Mouse (Mus musculus): ENCODE measurements at regions not wholly inside any gene's neighbourhood (a gene's known extent, or its start where the extent isn't known, plus 50 kb on each side); places are given as distances from the start of the nearest gene placed in this dataset.
"Not testable (repeated sequence)": the region's sequence is repeated elsewhere in the genome, so short reads cannot be mapped to it uniquely, and the experiment has no call there.

DNA sequence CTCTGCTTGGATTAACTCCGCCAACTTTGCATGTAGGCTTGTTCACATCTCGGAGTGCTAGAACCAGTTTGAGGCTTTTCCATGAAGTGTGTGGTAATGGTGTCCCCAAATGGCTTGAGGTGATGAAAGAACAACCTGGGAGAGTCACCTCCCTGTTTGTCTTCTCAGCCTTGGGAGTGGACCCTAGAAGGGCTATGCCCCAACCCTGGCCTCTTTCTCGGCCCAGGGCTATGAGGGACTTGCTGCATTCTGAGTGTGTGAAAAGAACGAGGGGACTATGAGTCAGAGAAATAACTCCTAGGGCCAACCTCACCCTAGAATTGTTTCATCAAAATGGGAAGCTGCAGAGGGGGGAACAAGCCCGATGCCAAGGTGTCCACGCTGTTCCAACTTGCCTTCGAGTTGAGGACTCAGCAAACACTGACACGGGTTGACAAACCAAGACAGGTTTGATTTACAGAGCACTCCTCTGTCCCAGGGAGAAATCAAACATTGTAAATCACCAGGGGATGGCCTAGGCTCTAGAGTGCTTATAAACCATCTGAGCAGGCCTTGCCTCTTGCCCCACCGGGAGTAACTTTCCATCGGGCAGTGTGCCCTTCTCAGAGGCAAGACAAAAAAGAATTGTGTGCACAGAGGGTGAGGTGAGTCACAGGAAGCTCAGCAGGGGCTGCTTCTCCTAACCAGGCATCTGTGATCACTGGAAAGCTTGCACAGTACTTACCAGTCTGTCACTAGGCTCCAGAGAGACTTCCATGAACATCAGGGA is 186.3 kb upstream of the Tmem45b start:
- no peak for DNase-seq

GRCm38 (mm10) chr9:31649073-31649472 is 184.8 kb upstream of the Tmem45b start:
- DNase-seq = no peak

DNA sequence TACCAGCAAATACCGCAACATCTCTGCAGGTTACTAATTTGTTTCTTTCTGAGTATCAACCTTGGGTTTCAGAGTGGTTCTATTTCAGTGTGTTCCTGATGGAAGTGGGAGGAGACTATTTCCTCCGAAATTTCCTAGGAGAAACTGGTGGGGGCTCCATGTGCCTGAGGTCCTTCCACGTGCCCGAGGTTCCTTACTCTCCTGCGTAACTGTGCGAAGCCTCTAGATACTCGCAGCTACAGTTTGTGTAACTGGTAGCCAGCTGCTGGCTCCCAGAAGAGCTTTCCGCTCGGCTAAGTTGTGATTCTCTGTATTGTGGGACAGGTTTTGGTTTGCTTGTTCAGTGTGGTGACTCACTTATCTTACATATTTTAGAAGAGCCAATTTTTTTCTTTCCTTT is 184.3 kb upstream of the Tmem45b start:
- DNase-seq = no peak

DNA sequence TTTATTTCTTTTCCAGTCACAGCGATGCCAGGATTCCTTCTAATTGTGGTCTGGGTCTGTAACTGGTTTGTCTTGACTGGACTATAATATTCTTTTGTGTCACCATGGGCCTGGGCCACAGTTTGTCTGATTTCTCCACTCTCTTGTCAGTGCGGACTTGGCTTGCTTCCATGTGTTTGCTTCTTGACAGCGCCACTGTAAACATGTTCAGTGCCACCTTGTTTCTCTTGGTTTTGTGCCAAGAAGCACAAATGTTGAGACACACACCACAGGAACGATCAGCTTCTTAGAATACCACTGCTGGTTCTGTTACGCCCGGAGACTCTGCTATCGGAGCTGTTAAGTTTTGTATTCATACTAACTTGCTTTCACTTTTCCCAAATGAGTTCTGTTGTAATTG is 180.9 kb upstream of the Tmem45b start:
- DNase-seq = no peak

DNA sequence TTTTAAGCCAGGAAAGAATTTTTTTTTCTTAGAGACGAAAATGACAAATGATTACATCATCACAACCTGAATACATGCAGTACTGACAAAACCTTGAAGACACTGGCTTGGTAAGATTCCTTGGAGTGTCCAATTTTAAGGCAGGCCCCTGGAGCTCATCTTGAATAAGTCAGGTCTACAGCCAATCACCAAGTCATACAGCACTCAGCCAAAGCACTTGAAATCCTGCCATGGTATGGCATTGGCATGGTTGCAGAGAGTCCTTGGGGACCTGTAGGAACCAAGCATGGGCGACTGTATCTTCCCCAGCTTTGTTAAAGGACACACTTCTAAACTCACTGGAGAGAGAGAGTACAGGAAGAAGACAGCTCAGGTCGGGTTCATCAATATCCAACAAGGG is 179.8 kb upstream of the Tmem45b start:
- DNase-seq = no peak

DNA sequence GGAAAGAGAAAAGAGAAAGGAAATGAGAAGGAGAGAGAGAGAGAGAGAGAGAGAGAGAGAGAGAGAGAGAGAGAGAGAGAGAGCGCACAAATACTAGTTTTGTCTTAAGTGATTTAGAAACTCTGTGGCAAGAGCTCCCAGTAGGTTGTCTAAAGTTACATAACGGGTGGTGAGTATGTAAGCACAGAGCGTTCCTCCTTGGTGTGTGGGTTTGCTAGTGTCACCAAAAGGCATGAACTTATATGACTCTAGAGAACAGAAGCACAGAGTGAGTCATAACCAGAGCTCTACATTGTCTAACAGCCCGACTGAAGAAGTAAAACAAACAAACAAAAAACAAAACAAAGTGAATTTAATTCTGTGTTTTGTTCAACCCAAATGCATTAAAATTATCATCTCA is 177.9 kb upstream of the Tmem45b start:
- DNase-seq = no peak

DNA sequence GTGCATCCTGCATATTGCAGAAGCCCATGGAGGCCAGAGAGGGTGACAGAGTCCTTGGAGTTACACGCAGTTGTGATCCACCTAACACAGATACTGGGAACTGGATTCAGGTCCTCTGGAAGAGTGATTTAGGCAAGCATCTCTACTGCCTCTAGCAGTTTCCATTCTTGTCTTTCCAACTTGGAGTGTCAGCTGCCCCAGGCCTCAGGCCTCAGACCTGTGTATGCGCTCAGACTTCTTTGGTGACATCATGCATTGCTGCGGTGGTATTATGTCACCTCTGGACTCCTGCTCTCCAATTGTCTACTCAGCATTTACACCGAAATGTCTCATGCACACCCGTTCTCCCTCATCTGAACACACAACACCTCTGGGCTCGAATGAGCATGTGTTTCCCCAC is 164.0 kb upstream of the Tmem45b start:
- no peak for DNase-seq

DNA sequence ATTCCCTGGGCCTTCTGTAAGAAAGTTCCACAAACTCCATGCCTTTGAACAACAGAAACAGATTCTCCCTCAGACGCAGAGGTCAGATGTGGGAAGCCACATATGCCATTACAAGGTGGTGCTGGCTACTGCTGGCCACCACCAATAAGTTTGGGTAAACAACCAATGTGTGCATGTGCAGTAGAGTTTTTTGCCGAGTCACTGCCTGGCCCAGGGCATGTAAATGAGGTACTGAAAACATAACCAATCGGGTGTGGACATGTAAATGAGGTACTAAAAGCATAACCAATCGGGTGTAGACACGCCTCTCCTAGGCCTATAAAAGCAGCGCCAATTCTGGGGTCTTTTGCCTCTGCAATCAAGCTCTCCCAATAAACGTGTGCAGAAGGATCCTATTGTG is 157.3 kb upstream of the Tmem45b start:
- DNase-seq = not testable (repeated sequence)

- DNase-seq = no peak
These were observed 155.1 kb upstream of the Tmem45b start for GRCm38 (mm10) chr9:31619344-31619743.

- DNase-seq = no peak
These were observed 150.1 kb upstream of the Tmem45b start for GRCm38 (mm10) chr9:31614250-31614945.

DNA sequence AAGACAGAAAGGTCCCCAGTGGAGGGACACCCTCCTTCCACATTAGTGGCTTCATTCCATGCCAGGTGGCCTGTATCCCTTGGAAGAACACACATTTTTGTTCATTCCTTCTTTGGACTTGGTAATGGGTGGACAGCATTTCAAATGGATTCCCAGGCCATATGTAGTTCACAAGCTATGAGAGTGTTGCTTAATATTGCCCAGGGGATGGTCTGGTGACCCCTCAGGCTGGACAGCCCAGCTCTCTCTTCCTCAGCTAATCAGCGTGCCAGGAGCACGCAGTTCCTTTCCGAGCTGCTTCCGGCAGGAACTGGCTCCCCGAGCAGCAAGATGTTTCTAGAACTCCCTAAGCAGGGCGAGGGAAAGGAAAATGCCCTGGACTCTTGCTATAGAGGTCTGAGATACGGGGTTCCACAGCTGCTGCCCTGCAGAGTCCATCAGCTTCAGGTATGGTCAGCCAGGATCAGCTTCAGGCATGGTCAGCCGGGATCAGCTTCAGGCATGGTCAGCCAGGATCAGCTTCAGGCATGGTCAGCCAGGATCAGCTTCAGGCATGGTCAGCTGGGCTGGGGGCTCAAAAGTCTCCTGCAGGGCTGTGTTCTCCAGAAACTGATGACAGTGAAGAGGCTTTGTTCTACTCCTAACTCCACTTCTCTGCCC is 146.9 kb upstream of the Tmem45b start:
- DNase-seq = no peak

DNA sequence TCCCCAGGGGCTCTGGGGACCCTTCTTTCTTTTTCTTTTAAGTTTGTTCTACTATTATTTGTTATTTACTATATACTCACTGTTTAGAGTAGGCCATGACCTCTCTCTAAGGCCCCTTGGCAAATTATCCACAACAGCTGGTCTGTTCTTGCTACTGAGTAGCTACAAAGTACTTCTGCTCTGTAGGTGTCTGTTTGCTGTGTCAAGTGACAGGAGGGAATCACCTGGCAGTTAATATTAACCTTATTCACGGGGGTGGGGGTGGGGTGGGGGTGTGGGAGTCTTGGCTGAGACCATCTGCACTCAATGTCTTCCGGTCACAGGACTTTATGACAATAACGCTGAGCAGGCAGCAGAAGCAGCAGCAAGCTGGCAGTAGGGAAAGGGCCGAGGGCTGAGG is 146.4 kb upstream of the Tmem45b start:
- no peak for DNase-seq

DNA sequence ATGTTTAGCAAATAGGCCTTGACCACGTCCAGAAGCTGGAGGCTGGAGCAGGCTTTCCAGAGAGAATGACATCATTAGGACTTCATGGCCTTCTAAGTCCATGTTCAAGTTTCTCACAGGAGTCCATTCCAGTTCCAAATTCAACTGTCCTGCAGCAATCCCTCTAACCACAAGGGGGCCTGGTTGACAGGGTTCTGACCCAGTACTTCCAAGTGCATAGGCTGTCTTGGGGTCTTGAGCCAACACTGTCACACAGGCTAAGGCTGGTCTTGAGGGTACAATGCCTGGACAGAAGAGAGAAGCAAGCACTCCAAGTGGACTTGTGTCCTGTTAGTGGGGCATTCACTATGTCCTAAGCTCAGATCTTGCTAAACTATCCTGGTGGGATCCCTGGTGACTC is 145.9 kb upstream of the Tmem45b start:
- DNase-seq = no peak

DNA sequence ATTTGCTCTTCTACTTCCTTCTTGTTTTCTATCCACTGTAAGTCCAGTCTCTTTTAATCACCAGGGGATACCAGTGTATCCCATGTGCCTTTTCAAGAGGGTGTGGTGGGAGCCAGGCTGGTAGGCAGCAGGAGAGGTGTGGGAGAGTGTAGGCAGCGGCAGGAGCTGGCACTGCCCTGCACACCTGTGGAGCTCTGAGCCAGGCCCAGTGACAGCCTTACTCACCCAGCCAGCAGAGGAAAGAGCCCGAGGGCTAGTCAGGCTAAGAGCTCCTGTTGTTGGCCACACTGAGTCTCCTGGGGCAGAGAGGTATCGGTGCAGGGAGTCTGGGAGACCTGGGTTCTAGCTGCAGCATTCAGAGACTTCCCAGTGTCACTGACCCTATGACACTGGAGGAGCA is 145.5 kb upstream of the Tmem45b start:
- no peak for DNase-seq

DNA sequence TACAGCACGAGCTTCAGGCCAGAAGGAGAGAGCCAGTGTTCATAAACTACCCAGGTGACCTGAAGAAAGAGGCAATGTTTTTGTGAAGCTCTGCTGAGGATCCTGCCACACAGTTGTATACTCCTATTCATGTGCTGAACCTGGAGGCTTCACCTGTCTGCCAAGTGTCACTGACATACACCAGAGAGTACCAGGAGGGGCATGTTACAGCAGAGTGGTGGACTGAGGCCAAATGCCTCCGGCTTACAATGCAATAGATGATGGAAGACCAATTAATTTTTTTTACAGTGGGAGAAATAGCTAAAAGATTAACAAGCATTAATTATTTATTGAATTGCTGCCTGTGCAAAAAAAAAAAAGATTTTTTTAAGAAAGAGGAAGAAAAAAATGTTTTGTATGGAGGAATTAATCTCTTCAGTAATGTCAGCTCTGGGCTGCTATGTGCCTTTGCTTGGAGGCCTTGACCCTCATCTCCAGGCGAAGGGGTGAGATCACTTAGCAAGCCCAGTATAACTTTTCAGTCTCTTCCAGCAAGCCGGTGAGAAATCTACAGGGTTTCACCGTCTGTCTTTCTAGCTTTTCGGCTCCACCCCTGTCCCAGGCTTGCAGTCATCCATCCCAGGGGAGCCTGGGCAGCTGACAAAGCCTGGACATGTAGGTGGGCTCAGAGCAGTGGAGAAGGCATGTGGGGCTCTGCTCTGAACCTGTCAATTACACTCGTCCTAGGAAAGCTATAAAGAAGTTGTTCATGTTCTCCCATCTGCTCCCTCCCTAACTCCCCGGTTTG is 144.0 kb upstream of the Tmem45b start:
- DNase-seq = no peak

DNA sequence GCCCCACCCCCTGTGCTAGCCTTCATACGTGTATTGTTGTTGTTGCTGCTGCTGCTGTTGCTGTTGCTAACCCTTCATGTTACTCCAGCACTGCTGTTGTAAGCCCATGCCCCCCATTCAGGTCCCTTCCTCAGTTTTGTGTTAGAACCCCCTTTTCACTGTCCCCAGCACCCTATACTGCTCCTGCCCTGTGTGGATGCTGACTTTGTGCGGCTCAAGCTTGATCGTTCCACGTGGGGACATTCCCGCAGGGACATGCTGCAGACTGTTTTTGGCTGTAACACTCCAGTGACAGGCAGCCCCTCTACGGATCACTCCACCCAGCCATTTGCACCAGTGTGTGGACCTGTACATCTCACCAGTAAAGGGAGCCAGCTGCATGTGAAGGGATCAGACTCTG is 142.7 kb upstream of the Tmem45b start:
- DNase-seq = no peak

- no peak for DNase-seq
These were observed 140.3 kb upstream of the Tmem45b start for GRCm38 (mm10) chr9:31604497-31605090.

DNA sequence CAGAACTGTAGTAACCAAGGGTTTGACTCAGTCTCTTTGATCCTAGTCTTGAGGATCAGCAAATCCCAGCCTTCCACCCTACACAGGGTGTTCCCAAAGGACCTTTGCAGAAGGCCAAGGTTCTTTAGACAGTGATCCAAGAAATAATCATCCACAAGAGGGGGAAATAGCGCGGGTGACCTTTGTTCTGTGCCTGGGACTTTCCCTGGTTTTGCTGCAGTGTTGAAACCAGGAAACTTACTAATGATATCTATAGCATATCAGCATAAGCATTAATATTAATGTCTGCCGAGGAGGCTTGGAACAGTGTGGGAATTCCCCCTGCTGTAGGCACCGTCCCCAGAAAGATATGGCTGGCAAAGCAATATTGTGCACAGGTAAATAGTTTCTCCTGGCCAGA is 138.4 kb upstream of the Tmem45b start:
- DNase-seq = no peak

DNA sequence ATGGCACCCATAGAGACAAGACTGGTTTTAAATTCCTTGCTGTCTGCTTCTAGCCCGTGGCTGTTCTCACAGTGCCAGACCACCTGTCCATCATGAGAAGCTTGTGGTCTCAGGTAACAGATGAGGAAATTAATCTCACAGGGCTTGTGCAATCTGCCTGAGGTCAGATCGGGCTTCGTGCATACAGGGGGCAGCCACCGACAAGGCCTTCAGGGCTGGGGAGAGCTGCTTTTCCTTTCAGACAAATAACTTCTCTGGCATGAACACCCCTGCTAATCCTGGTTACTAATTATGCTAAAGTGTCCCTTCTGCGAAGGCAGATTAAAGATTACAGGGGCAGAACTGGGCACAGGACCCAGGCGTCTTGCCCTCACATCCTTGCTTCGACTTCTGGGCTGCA is 130.8 kb upstream of the Tmem45b start:
- DNase-seq = no peak

GRCm38 (mm10) chr9:31587671-31588070 is 123.4 kb upstream of the Tmem45b start:
- DNase-seq = no peak

GRCm38 (mm10) chr9:31583983-31584382 is 119.7 kb upstream of the Tmem45b start:
- DNase-seq = no peak

- no peak for DNase-seq
These were observed 118.7 kb upstream of the Tmem45b start for GRCm38 (mm10) chr9:31582947-31583346.
